Mouse (Mus musculus) sigmoid colon, adult 10 weeks (tissue): ENCODE results near the gene Pnck. TPM values are rescaled to one million over a fixed set of nuclear protein-coding genes. Genes with fewer than 3 reads are reported as not detected.

Experiments used
- polyA plus RNA-seq: library from polyadenylated mRNA; stranded (reverse); fragments of 350-450 nt; fragmentation: Illumina TruSeq; extraction: RNeasy Lipid Tissue Mini Kit (QIAGEN cat#74804); gene quantifications from one replicate; pipeline ENCODE4 v1.2.3, GENCODE M21; 2014; ENCODE audit warnings: low read depth, low replicate concordance

Pnck gene
- not detected for polyA plus RNA-seq

DNA sequence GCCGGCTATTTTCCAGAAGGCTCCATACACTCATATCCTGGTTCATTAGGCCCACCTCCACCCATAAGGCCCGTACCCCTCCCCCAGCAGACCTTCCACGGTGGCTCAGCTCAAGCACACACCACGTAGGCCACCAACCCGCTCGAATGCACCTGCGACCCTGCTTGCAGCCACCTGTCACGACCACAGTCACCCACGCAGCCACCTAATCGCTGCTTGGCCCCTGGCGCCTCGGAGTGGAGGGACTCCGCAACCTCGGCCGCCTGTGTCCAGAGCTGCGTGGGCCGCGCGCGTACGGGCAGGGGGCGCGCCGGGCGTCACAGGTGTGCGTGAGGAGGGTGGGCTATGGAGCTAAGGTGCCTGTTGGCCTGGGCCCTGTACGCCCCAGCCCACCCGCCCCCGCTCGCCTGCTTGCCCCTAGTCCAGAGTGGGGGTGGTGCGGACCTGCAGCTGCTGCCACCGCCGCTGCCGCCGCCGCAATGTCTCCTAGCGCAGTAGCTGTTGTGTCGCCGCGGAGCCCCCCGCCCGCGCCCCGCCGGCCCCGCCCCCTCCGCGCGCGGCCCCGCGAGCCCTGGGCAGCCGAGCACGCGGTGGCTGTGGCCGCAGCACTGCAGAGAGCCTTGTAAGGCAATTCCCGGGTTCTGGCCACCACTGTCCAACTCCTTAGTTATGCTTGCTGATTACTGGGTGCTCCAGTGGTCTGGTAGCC lies at the start of gene Pnck:
Pnck (minus strand) TSS at position 543 of the 709 bp plus-strand sequence.

DNA sequence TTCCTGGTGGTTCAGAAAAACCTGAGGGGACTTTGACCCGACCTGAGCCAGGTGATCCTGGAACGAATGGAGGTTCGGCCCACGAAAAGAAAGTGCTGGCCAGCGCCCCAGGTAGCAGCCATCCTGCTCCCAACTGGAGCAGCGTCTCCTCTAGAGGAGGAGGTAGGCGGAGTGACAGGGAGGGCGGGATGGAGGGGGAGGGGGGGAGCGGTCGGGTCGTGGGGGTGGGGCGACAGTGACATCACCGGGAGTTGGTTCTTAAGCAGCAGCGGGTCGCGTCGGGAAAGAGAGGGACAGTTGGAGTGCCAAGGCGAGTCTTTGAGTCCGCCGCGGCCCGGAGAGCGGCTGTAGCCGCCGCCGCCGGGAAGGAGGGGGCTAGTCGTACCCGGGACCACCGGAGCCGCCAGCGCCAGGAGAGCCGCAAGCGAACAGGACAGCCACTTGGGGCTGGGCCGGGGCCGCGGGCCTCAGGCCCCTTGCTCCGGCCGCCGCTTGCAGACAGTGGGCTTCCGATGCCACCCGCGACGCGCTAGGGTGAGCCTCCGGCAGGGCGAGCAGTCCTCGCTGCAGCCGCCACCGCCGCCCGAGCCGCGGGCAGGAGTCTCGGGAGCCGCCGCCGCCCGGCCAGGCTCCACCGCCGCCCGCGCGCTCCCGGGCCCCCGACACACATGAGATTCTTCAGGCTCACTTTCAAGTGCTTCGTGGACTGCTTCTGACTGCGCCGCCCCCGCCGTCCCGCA lies 13.1 kb upstream of the Pnck start, which contains the start of gene Slc6a8:
Slc6a8 (plus strand) TSS at position 272 of the 740 bp plus-strand sequence.

DNA sequence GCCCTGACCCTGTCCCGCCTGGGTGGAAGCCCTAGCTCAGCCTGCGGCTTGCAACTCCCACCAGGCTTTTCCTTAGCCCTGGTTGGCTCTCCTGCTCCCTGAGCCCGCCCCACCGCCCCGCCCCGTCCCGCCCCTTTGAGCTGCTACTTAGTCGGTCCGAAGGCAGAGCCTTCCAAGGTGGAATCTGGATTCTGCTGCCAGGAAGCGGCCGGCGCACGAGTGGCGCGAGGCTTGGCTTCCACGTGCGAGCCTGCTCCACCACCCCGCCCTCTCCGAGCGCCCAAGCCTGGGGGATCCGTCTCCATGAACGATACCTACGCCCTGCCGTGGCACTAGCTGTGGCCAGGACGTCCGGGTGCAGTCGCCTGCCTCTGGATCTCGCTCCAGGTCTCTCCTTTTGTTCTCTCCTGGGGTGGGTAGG lies 20.7 kb downstream of the Pnck start, which contains the start of gene Dusp9:
Dusp9 (plus strand) TSS at position 165 of the 421 bp plus-strand sequence.

Other genes starting within 250 kb of the Pnck start
- gene Zfp92, start 249.0 kb downstream of the Pnck start, polyA plus RNA-seq = 0.25 TPM
- gene Trex2, start 224.8 kb downstream of the Pnck start, polyA plus RNA-seq = not detected
- 4.0 TPM for gene Haus7, start 201.1 kb downstream of the Pnck start, polyA plus RNA-seq
- 88.1 TPM for gene Bgn, start 176.5 kb downstream of the Pnck start, polyA plus RNA-seq
- not detected for gene Atp2b3, start 157.0 kb downstream of the Pnck start, polyA plus RNA-seq
- gene Dusp9, start 20.7 kb downstream of the Pnck start, polyA plus RNA-seq = not detected
- gene Slc6a8, start 13.0 kb upstream of the Pnck start, polyA plus RNA-seq = 302 TPM
- gene Bcap31, start 56.1 kb upstream of the Pnck start, polyA plus RNA-seq = 171 TPM
- gene Abcd1, start 56.5 kb upstream of the Pnck start, polyA plus RNA-seq = 3.0 TPM
- not detected for gene Plxnb3, start 97.0 kb upstream of the Pnck start, polyA plus RNA-seq
- 0.28 TPM for gene Srpk3, start 114.3 kb upstream of the Pnck start, polyA plus RNA-seq
- gene Idh3g, start 126.8 kb upstream of the Pnck start, polyA plus RNA-seq = 37.1 TPM
- 50.8 TPM for gene Ssr4, start 126.9 kb upstream of the Pnck start, polyA plus RNA-seq
- 0.54 TPM for gene Pdzd4, start 164.9 kb upstream of the Pnck start, polyA plus RNA-seq
- gene Avpr2, start 232.0 kb upstream of the Pnck start, polyA plus RNA-seq = not detected
- 17.9 TPM for gene L1cam, start 236.0 kb upstream of the Pnck start, polyA plus RNA-seq